Mouse (Mus musculus) adrenal gland, postnatal 4 days (tissue): ENCODE data around the gene Plekhh3. TPM values are rescaled to one million over a fixed set of nuclear protein-coding genes. Genes with fewer than 3 reads are reported as not detected.
A peak's percentile ranks its signal among the peaks of the same experiment; 100 is the strongest.
"Not testable (repeated sequence)": the region's sequence is repeated elsewhere in the genome, so short reads cannot be mapped to it uniquely, and the experiment has no call there.

Source experiments
- DNase-seq, 2 experiments: peaks; one replicate each; pipeline ENCODE4 v3.0.0; 2021 to 2022; ENCODE audit warnings: low spot score in 2 of 2, mixed read lengths in 2 of 2
- total RNA-seq, 2 experiments: library from RNA; stranded (reverse); gene quantifications; 2 replicates each; pipeline ENCODE4 v1.2.3; 2021

Plekhh3 gene
- total RNA-seq, 2 experiments from 2014 or later, result 26.9 to 30.7 TPM

DNA sequence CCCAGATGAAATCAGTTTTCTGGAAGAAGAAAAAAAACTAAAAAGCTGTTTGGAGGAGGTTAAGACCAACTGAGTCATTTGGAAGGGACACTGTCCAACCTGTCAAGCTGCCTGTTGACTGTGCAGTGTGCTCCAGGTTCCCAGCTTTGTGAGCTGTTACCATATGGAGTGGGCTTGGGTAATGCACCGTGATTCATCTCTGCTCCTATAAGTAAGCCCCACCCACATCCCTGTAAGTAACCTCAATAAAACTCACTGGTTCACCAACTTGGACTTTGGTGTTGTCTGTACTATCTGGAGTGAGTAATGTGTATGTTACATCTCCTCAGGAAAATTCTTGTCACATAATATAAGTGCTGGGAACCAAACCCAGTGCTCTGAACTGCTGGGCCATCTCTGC, 18.3 kb downstream of the Plekhh3 start:
- no peak for DNase-seq

- no peak for DNase-seq
These were observed 20.1 kb downstream of the Plekhh3 start for GRCm38 (mm10) chr11:101151063-101151462.

GRCm38 (mm10) chr11:101149178-101150105, 21.7 kb downstream of the Plekhh3 start:
- DNase-seq, result peak in 1 of 2 experiments; percentile 42

DNA sequence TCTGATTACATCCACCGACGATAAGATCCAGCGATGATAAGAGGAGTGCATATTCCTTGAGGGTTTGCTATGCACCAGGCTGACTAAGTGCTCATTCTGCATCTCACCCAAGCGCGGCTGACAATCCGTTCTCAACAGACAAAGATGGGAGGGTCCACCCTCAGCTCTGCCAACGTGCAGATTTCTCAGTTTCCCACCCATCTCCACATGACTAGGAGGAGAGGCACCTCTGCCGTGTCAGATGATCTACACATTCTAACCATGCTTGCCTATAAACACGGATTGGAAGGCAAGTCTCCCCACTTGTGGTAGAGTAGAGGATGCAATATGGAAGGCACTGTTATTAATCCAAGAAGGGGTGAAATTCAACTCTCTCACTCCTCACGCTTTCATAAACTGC, 22.4 kb downstream of the Plekhh3 start:
- DNase-seq, result no peak

GRCm38 (mm10) chr11:101146377-101146776, 24.8 kb downstream of the Plekhh3 start:
- DNase-seq, result no peak

DNA sequence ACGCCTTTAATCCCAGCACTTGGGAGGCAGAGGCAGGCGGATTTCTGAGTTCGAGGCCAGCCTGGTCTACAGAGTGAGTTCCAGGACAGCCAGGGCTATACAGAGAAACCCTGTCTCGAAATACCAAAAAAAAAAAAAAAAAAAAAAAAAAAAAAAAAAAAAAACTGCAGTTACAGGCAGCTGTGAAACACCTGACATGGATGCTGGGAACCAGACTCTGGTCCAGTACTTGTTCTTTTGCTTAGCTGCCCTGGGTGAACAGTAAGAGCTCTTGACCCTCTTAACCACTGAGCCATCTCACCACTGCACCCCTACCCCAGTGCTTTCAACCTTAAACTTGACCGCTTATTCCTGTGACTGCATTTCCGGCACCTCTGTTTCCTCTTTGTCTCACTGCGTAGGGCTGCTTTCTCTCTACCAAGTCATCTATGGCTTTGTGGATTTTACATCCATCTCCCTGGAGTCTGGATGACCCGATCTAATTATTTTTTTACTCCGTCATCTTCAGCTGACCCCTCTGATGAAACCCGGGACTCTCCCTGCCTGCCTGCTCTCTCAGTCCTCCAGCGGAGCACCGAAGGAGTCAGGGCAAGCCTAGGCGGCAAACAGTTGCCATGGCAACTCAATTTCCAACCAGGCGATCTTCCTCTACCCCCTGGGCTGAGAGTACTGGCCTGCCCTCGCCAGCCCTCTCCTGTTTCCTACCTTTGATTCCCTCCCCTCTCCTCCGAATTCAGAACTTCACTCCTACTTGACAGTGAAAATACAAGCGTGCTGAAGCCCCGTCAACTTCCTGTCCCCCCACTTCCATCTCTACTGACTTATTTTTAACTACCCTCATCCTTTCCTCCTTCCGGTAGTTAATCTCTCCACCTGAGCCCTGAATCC, 27.6 kb downstream of the Plekhh3 start:
- DNase-seq, result no peak

DNA sequence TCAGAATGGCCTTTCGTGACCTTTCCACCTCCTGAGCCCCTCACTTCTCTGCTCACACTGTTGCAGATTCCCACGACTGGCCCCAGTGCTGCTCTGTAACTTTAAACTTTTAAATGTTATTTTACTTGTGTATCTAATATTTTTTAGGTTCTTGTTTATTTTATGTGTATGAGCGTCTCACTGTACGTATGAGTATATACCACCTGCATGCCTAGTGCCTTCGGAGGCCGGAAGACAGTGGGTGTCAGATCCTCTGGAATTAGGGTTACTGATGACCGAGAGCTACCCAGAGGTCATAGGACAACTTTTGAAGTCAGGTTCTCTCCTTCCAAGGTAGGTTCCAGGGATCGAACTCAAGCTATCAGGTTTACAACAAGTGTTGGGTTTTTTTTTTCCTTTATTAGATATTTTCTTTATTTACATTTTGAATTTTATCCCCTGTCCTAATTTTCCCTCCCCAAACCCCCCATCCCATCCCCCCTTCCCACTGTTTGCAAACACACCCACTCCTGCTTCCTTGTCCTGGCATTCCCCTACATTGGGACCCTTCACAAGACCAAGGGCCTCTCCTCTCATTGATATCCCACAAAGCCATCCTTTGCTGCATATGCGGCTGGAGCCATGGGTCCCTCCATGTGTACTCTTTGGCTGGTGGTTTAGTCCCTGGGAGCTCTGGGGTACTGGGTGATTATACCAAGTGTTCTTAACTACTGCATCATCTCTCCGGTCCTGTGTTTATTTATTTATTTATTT, 28.8 kb downstream of the Plekhh3 start:
- no peak for DNase-seq

DNA sequence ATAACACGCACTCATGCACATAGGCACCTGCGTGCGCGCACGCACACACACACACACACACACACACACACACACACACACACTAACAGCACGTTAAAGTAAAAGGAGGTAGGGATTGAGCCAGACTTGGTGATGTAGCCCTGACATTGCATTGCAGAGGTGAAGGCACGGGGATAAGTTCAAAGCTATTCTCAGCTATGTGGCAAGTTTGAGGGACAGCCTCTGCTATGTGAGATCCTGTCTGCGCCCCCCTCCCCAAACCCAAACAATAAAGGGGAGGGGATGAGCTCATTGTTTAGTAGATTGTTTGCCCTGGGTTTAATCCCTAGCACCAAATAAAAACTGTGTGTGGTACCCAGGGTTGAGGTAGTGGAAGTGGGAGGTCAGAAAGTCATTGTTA, 30.1 kb downstream of the Plekhh3 start:
- DNase-seq, result no peak

GRCm38 (mm10) chr11:101140164-101140819, 30.9 kb downstream of the Plekhh3 start:
- no peak for DNase-seq

GRCm38 (mm10) chr11:101138536-101139181, 32.5 kb downstream of the Plekhh3 start:
- no peak for DNase-seq

- DNase-seq, result no peak
These were observed 34.2 kb downstream of the Plekhh3 start for GRCm38 (mm10) chr11:101137000-101137399.

- DNase-seq, result peak in 1 of 2 experiments; percentile 40
These were observed 36.8 kb downstream of the Plekhh3 start for GRCm38 (mm10) chr11:101134217-101134865.

GRCm38 (mm10) chr11:101133037-101133436, 38.1 kb downstream of the Plekhh3 start:
- no peak for DNase-seq

DNA sequence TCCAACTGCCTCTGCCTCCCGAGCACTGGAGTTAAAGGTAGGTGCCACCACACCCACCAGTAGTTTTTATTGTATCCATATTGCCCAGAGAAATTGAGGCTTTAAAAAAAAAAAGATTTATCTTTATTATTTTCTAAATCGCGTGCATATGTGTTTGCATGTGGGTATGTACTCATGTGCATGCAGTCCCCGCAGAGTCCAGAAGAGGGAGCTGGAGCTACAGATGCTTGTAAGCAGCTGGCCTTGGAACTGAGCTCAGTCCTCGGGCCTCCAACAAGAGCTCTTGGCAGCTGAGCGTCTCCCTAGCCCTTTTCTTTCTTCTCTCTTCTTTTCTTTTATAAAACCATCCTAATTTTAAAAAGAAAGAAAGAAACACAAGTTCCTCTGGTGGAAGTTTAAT, 39.5 kb downstream of the Plekhh3 start:
- DNase-seq, result no peak

DNA sequence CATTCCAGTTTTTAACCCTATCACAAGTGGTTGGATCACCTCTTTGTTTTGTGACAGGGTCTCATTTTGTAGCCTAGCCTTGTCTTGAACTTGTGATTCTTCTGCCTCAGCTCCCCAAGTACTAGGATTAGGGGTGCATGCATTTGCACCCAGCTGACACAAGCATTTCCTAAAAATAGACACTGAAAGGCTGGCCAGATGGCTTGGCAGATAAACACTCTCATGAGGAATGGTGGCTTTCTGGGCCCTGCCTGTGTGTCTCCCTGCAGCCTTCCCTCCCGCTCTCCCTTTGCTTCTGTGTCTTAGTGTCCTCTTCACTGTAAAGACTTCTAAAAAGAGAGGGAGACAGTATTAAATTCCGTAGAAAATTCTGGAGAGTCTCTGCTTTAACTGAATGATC, 40.0 kb downstream of the Plekhh3 start:
- no peak for DNase-seq

DNA sequence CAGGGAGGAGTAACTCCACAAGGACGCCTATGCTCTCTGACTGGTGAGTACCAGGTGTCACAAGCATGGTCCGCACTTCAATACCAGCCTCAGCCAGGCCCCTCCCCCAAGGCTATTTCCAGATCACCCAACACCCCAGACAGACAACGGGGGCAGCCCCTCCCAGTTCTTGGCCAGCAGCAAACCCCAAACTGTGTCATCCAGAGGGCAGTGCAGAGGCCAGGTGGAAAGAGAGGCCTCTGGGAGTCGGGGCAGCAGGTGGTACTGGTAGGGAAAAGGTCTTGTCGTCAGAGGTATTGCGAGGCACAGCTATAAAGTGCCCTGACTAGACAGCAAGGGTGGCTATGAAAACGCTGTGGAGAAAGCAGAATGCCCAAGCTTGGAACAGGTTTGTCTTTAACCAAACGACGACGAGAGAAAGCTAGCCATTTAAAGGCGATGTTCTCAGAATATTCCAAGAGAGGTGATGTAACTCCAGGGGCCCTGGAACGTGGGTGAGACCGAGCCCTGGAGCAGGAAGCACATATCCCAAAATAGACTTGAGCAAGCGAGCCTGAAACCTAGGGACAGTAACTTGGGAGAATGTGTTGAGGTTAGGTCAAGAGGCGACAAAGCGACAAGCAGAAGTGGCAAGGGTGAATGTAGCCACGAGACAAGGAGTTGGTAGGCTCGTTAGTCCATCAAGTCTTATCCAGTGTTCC, 40.9 kb downstream of the Plekhh3 start:
- no peak for DNase-seq

GRCm38 (mm10) chr11:101128996-101129577, 42.1 kb downstream of the Plekhh3 start:
- no peak for DNase-seq

DNA sequence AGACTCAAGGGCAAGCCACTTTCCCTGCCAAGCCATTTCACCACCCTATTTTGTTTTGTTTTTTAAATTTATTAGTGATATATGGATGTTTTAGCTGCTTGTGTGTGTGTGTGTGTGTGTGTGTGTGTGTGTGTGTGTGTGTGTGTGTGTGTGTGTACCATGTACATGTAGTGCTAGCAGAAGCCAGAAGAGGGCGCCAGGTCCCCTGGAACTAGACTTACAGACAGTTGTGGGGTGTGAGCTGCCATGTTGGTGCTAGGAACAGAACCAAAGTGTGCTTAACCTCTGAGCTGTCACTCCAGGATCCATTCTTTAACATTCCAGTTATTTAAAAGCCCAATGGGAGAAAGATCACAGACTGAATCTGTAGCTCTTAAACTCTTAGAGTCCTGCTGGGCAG, 44.1 kb downstream of the Plekhh3 start:
- DNase-seq, result no peak

DNA sequence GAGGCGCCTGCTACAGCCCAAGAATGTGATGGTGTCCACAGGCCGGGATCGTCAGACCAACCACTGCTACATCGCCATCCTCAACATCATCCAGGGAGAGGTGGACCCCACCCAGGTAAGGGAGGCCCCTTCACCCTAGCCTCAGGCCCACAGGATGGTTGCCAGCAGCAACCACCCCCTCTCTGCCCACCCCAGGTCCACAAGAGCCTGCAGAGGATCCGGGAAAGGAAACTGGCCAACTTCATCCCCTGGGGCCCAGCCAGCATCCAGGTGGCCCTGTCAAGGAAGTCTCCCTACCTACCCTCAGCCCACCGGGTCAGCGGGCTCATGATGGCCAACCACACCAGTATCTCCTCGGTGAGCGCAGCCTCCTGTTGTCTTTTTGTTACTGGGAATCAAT, 46.1 kb downstream of the Plekhh3 start:
- not testable (repeated sequence) for DNase-seq
